Mouse (Mus musculus) lung, postnatal 0 days (tissue): Measurements from ENCODE around the gene Rufy3. TPM values are rescaled to one million over a fixed set of nuclear protein-coding genes. Genes with fewer than 3 reads are reported as not detected.

Experiments used
- ATAC-seq: fragments of 200-750 bp; cut with Nextera tagmentation; 2 replicates; pipeline ENCODE4 v1.8.0; 2017; ENCODE audit warnings: moderate library complexity
- DNase-seq: peaks from one replicate; pipeline ENCODE4 v3.0.0-alpha.2; 2016; ENCODE audit warnings: low spot score
- H3K27ac ChIP-seq: fragments of 300-500 bp; sonication (generic); 2 replicates; pipeline ENCODE4 v1.5.1; 2014; ENCODE audit warnings: antibody characterized with exemption, mild to moderate bottlenecking, low read length, mixed read lengths
- H3K27me3 ChIP-seq: fragments of 300-500 bp; sonication (generic); replicated peaks from 2 replicates; pipeline ENCODE4 v1.6.1; 2014; ENCODE audit warnings: low read length, mixed read lengths; ENCODE audit not compliant: insufficient read depth
- H3K36me3 ChIP-seq: fragments of 300-500 bp; sonication (generic); 2 replicates; pipeline ENCODE4 v1.6.1; 2014; ENCODE audit warnings: low read length, mixed read lengths; ENCODE audit not compliant: insufficient read depth
- H3K4me1 ChIP-seq: fragments of 300-500 bp; sonication (generic); 2 replicates; pipeline ENCODE4 v1.6.1; 2014; ENCODE audit warnings: antibody characterized with exemption, low read depth, low read length, mixed read lengths; ENCODE audit not compliant: insufficient read depth
- H3K4me2 ChIP-seq: fragments of 300-500 bp; sonication (generic); replicated peaks from 2 replicates; pipeline ENCODE4 v1.6.1; 2014; ENCODE audit warnings: low read depth, mild to moderate bottlenecking, low read length, moderate library complexity, mixed read lengths
- H3K4me3 ChIP-seq: fragments of 300-500 bp; sonication (generic); 2 replicates; pipeline ENCODE4 v1.5.1; 2014; ENCODE audit warnings: low read depth, low read length
- H3K9ac ChIP-seq: fragments of 300-500 bp; sonication (generic); replicated peaks from 2 replicates; pipeline ENCODE4 v1.6.1; 2014; ENCODE audit warnings: low read depth, mild to moderate bottlenecking
- H3K9me3 ChIP-seq: fragments of 300-500 bp; sonication (generic); 2 replicates; pipeline ENCODE4 v1.6.1; 2016; ENCODE audit warnings: low read length, mixed read lengths
- CTCF ChIP-seq: IDR thresholded peaks from 2 replicates; pipeline ENCODE4 v1.5.1; 2016; ENCODE audit warnings: antibody characterized with exemption, mild to moderate bottlenecking
- EP300 ChIP-seq: IDR thresholded peaks from 2 replicates; pipeline ENCODE4 v1.6.1; 2016; ENCODE audit warnings: antibody characterized with exemption, mild to moderate bottlenecking, control low read depth
- WGBS: fragments of 180-500 bp; shearing (Covaris S2); extraction: QIAGEN DNeasy Blood & Tissue Kit; methylation state at CpG from one replicate; pipeline ENCODE4 v1.1.7; 2014; 5-methylcytosine and 5-hydroxymethylcytosine counted together
- polyA plus RNA-seq: library from polyadenylated mRNA; unstranded; fragments of >200 nt; fragmentation: Nextera tagmentation; extraction: Ambion mirVana; gene quantifications from 2 replicates; pipeline ENCODE4 v1.2.1, GENCODE M21; 2015

The Rufy3 gene
- polyA plus RNA-seq, 1 experiment from 2014 or later, result 7.5 TPM

DNA sequence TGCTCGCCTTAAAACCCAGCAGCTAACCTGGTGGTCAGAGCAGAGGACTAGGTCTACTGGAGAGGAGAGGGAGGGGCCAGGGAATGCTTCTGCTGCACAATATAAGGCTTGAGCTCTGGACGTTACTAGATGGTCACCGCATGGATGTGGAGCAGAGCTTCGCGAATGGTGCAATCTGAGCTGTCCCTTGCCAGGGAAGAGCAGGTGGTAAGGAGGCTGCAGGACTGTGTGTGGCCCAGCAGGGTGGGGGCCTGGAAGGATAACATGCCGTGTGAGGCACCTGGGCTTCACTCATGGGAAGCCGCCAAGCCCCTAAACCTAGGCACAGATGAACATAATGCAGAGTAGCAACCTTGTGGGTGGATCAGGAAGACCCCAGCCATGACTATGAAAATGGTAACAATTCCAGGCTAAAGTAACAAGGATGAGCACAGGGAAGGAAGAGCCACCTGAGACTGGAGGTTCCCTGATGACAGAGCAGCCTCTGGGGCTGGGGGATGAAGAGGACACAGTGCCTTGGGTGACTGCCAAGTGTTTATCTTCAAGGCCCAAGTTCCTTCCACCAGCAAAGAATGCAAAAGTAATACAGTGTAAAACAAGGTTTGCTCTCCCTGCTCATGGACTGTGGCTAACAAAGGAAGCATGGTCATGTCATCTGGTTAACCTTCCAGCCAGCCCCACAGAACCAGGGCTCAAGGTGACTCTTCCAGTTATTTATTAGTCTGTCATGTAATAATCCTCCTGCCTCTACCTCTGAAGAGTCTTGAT is 21.8 kb downstream of the Rufy3 start:
- no peak for DNase-seq
- no peak overlapping the region for H3K4me2 ChIP-seq

DNA sequence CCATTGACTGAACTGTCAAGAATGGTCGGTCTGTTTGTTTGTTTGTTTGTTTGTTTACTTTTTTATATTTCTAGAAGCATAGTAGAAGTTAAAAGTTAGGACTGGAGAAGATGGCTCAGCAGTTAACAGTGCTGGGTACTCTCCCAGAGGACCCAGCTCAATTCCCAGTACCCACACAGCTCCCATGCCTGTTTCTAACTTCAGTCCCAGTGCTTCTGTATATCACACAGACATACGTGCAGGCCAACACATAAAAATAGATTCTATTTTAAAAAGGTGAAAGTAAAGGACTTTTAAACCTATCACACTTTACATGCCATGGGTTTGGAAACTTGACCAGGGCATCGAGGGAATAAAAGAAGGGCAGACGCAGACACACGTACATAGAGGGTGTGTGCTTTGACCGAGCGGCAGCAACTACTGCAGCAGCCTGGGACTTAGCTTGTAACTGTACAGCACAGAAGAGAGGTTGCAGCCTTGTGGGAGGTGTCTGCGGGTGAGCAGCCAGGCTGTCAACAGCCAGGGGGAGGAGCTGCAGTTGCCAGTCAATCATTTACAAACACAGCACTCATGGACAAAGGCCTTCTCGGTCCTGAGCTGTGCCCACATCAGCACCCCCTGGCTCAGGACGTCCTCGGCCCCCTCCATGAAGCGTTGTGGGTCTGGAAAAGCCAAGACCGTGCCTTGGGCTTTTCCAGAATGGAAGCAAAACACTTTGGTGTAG is 22.5 kb downstream of the Rufy3 start:
- Histone ChIP-seq H3K9me3 (no peaks in the 10 kb centered on the region), H3K27me3 (no peaks in the 10 kb centered on the region)
- WGBS, result 37% methylated on average over 13 of the region's 13 CpGs

More for the DNA sequence above, 21.8 kb downstream of the Rufy3 start:
- no peak overlapping the region for H3K27ac ChIP-seq
- no peak overlapping the region for H3K9ac ChIP-seq
- no peak overlapping the region for H3K4me3 ChIP-seq
- H3K4me1 ChIP-seq, result peaks cover 9% of the 10 kb centered on the region
- H3K36me3 ChIP-seq, result no peaks in the 10 kb centered on the region
- WGBS, result 67% methylated on average over 7 of the region's 7 CpGs
- ATAC-seq, result no peak
- H3K27me3 ChIP-seq, result no peaks in the 10 kb centered on the region
- TF ChIP-seq CTCF, result no peak
- TF ChIP-seq EP300, result no peak
- no peaks in the 10 kb centered on the region for H3K9me3 ChIP-seq

DNA sequence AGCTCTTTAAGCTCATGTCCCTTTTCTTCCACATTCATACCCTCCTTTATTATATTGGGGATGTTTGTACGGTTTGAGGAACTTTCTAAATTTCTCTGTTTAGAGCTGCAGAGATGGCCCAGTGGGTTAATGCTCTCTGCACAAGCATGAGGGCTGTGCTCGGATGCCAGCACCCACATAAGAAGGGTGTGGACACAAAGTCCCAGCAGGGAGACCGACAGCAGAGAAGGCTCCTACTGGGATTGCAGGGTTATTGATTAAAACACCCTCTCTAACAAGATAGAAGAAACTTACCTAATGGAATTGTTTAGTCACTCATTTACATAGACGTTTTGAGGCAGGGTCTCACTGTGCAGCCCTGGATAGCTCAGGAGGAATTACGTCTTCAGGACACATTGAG is 23.6 kb downstream of the Rufy3 start:
- ATAC-seq (no peak), DNase-seq (no peak)
- H3K9me3 ChIP-seq, result no peaks in the 10 kb centered on the region
- H3K9ac ChIP-seq, result no peak overlapping the region
- no peaks in the 10 kb centered on the region for H3K36me3 ChIP-seq
- WGBS, result 74% methylated on average over 5 of the region's 5 CpGs
- no peak overlapping the region for H3K4me2 ChIP-seq
- no peak overlapping the region for H3K4me3 ChIP-seq
- TF ChIP-seq EP300, result no peak
- no peak for TF ChIP-seq CTCF
- no peak overlapping the region for H3K27ac ChIP-seq
- peaks cover 9% of the 10 kb centered on the region for H3K4me1 ChIP-seq
- no peaks in the 10 kb centered on the region for H3K27me3 ChIP-seq

More for the DNA sequence above, 22.5 kb downstream of the Rufy3 start:
- ATAC-seq (peak; percentile 89), DNase-seq (peak; percentile 74)
- TF ChIP-seq EP300 (no peak), CTCF (no peak)
- Histone ChIP-seq H3K4me3 (no peak overlapping the region), H3K4me1 (peaks cover 9% of the 10 kb centered on the region), H3K36me3 (no peaks in the 10 kb centered on the region), H3K9ac (no peak overlapping the region), H3K4me2 (peak overlapping the region; percentile 17; the same call in 1 of the 2 replicates), H3K27ac (no peak overlapping the region)

DNA sequence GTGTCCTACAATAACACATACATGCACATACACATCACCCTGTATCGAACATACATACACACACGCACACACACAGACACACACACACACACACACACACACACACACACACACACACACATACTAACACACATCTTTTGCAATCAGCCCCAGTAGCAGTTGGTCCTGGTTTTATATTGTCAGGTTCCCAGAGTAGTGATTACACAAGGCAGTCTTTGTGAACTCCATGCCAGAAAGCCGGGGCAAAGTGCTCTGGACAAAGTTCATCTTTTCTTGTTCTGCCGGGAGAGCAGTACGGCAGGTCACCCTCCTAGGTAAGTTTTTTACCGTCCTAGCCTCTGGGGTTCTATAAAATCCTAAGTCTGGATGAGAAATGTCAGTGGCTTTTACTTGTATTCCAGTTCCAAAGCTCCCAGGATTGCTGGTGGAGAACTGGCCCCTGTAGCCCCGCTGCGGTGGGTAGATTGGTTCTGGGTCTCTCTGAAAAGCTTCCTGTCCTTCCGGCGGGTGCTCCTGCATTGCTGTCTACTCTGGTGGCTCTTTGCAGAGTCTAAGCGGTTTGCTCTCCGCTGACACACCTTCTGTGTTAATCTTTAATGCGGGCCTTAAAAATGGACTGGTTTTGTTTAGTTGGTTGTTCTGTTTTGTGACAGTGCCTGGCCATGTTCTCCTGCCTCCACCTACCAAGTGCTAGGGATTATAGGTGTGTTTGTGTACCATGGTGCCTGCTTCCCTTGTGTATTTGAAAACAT is 28.8 kb downstream of the Rufy3 start:
- DNase-seq, result no peak
- Histone ChIP-seq H3K4me1 (no peaks in the 10 kb centered on the region), H3K27ac (no peak overlapping the region), H3K36me3 (no peaks in the 10 kb centered on the region), H3K9ac (no peak overlapping the region), H3K27me3 (no peaks in the 10 kb centered on the region), H3K4me2 (no peak overlapping the region), H3K9me3 (no peaks in the 10 kb centered on the region), H3K4me3 (no peak overlapping the region)
- 76% methylated on average over 13 of the region's 13 CpGs for WGBS
- TF ChIP-seq EP300 (no peak), CTCF (no peak)
- ATAC-seq, result no peak

DNA sequence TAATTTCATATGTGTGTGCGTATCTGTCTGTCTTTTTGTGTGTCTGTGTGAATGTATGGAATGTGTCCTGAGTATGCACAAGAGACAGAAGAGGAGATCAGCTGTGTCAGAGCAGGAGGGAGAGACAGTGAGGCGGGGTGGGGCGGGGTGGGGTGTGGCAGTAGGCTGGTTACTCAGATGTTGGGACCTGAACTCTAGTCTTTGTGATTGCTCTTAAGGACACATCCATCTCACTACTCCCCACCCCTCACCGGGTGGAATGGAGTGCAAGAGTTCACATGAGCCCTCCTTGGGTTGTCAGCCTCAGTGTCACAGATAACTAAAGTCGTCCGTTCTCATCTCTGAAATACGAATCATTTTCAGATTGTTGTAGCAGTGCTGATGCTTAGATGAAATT is 29.3 kb downstream of the Rufy3 start:
- H3K27ac ChIP-seq, result no peak overlapping the region
- 82% methylated on average over 7 of the region's 7 CpGs for WGBS
- no peaks in the 10 kb centered on the region for H3K27me3 ChIP-seq
- TF ChIP-seq EP300 (no peak), CTCF (no peak)
- no peaks in the 10 kb centered on the region for H3K9me3 ChIP-seq
- ATAC-seq (no peak), DNase-seq (peak; percentile 35)
- no peak overlapping the region for H3K4me2 ChIP-seq
- no peak overlapping the region for H3K9ac ChIP-seq
- no peaks in the 10 kb centered on the region for H3K4me1 ChIP-seq
- no peaks in the 10 kb centered on the region for H3K36me3 ChIP-seq
- no peak overlapping the region for H3K4me3 ChIP-seq
